Mouse (Mus musculus) CH12.LX (cell line): ENCODE results near the gene Atp2b2. TPM values are rescaled to one million over a fixed set of nuclear protein-coding genes. Genes with fewer than 3 reads are reported as not detected.

Experiments
- DNase-seq: peaks from one replicate; pipeline ENCODE4 v3.0.0-alpha.2; 2013; ENCODE audit errors: extremely low read depth
- H3K27ac ChIP-seq: 2 replicates; pipeline ENCODE4 v1.5.1; 2012; ENCODE audit warnings: low read depth, mild to moderate bottlenecking, control low read depth, moderate library complexity; ENCODE audit not compliant: insufficient read depth
- H3K27me3 ChIP-seq: replicated peaks from 2 replicates; pipeline ENCODE3; 2012; ENCODE audit warnings: inconsistent platforms
- H3K36me3 ChIP-seq, 2 experiments: replicated peaks in 1 of 2; 2 replicates each; pipeline versions ENCODE3 to v1.6.1; 2012; ENCODE audit warnings: inconsistent platforms in 1 of 2, low read length in 1 of 2, mild to moderate bottlenecking in 1 of 2, mixed read lengths in 1 of 2, moderate library complexity in 1 of 2; ENCODE audit not compliant: control insufficient read depth in 1 of 2, insufficient read depth in 1 of 2
- H3K4me1 ChIP-seq, 2 experiments: 2 replicates each; pipeline ENCODE4 v1.6.1; 2012; ENCODE audit warnings: inconsistent platforms in 1 of 2, moderate library complexity in 1 of 2; ENCODE audit not compliant: insufficient read depth in 2 of 2, control insufficient read depth in 1 of 2
- H3K4me2 ChIP-seq: 2 replicates; pipeline ENCODE4 v1.6.1; 2012; ENCODE audit warnings: low read depth, mild to moderate bottlenecking, control low read depth; ENCODE audit not compliant: poor library complexity, insufficient read depth, severe bottlenecking
- H3K4me3 ChIP-seq, 3 experiments: fragments of 150-350 bp in 1 of 3; sonication (generic) in 1 of 3; replicated peaks in 1 of 3; 2 replicates each; pipeline versions ENCODE3 to v1.5.1; 2011 to 2012; ENCODE audit warnings: low read depth in 2 of 3, low read length in 2 of 3, mild to moderate bottlenecking in 2 of 3, moderate library complexity in 2 of 3, control low read depth in 1 of 3, improper control_type of control experiment in 1 of 3, inconsistent platforms in 1 of 3, mixed read lengths in 1 of 3; ENCODE audit not compliant: poor library complexity in 1 of 3
- H3K79me2 ChIP-seq: replicated peaks from 2 replicates; pipeline ENCODE4 v1.6.1; 2012; ENCODE audit warnings: mild to moderate bottlenecking, moderate library complexity; ENCODE audit not compliant: control insufficient read depth, poor library complexity, insufficient read depth, severe bottlenecking; ENCODE audit errors: extremely low read depth
- H3K9ac ChIP-seq: 2 replicates; pipeline ENCODE4 v1.6.1; 2012; ENCODE audit warnings: low read depth, mild to moderate bottlenecking, control low read depth, moderate library complexity; ENCODE audit not compliant: insufficient read depth
- H3K9me3 ChIP-seq: replicated peaks from 2 replicates; pipeline ENCODE3; 2012; ENCODE audit warnings: low read length, inconsistent platforms, mixed read lengths
- BHLHE40 ChIP-seq: IDR thresholded peaks from 2 replicates; pipeline ENCODE4 v1.6.1; 2011; ENCODE audit warnings: mild to moderate bottlenecking, low read depth, low read length, improper control_type of control experiment
- CHD1 ChIP-seq: IDR thresholded peaks from 2 replicates; pipeline ENCODE4 v1.6.1; 2012; ENCODE audit warnings: low read depth, low read length, improper control_type of control experiment, inconsistent platforms
- CTCF ChIP-seq, 2 experiments: IDR thresholded peaks in 1 of 2; conservative IDR thresholded peaks in 1 of 2; 2 replicates each; pipeline ENCODE4 v1.5.1; 2011 to 2012; ENCODE audit warnings: low read depth in 2 of 2, low read length in 2 of 2, improper control_type of control experiment in 1 of 2, inconsistent platforms in 1 of 2, mild to moderate bottlenecking in 1 of 2, moderate library complexity in 1 of 2
- E2F4 ChIP-seq: IDR thresholded peaks from 2 replicates; pipeline ENCODE4 v1.6.1; 2011; ENCODE audit warnings: low read depth, low read length, improper control_type of control experiment; ENCODE audit not compliant: insufficient replicate concordance
- EP300 ChIP-seq: IDR thresholded peaks from 2 replicates; pipeline ENCODE4 v1.6.1; 2011; ENCODE audit warnings: low read length, improper control_type of control experiment
- IRF4 ChIP-seq: IDR thresholded peaks from 2 replicates; pipeline ENCODE4 v1.6.1; 2014; ENCODE audit warnings: low read depth, mild to moderate bottlenecking, inconsistent platforms, low read length, improper control_type of control experiment
- JUN ChIP-seq: IDR thresholded peaks from 2 replicates; pipeline ENCODE4 v1.6.1; 2011; ENCODE audit warnings: low read depth, mild to moderate bottlenecking, low read length, improper control_type of control experiment, moderate library complexity; ENCODE audit not compliant: insufficient read depth
- KAT2A ChIP-seq: IDR thresholded peaks from 2 replicates; pipeline ENCODE4 v1.6.1; 2012; ENCODE audit warnings: low read length, improper control_type of control experiment, inconsistent platforms; ENCODE audit not compliant: insufficient replicate concordance
- MAX ChIP-seq: IDR thresholded peaks from 2 replicates; pipeline ENCODE4 v1.6.1; 2011; ENCODE audit warnings: low read length, improper control_type of control experiment
- MAZ ChIP-seq: IDR thresholded peaks from 2 replicates; pipeline ENCODE4 v1.6.1; 2012; ENCODE audit warnings: low read depth, mild to moderate bottlenecking, inconsistent platforms, low read length, improper control_type of control experiment, moderate library complexity
- MXI1 ChIP-seq: IDR thresholded peaks from 2 replicates; pipeline ENCODE4 v1.6.1; 2011; ENCODE audit warnings: mild to moderate bottlenecking, low read depth, low read length, improper control_type of control experiment
- MYC ChIP-seq: IDR thresholded peaks from 2 replicates; pipeline ENCODE4 v1.6.1; 2011; ENCODE audit warnings: low read depth, mild to moderate bottlenecking, improper control_type of control experiment, low read length
- NRF1 ChIP-seq: IDR thresholded peaks from 2 replicates; pipeline ENCODE4 v1.6.1; 2014; ENCODE audit warnings: low read depth, mild to moderate bottlenecking, inconsistent platforms, low read length, improper control_type of control experiment, moderate library complexity
- PAX5 ChIP-seq: IDR thresholded peaks from 2 replicates; pipeline ENCODE4 v1.6.1; 2012; ENCODE audit warnings: low read length, inconsistent platforms, mixed read lengths
- POLR2AphosphoS2 ChIP-seq: IDR thresholded peaks from 2 replicates; pipeline ENCODE4 v1.6.1; 2011; ENCODE audit warnings: low read depth, low read length, improper control_type of control experiment
- RAD21 ChIP-seq: IDR thresholded peaks from 2 replicates; pipeline ENCODE4 v1.6.1; 2011; ENCODE audit warnings: low read depth, mild to moderate bottlenecking, low read length, improper control_type of control experiment, moderate library complexity
- RCOR1 ChIP-seq: conservative IDR thresholded peaks from 2 replicates; pipeline ENCODE4 v1.6.1; 2012; ENCODE audit warnings: low read depth, mild to moderate bottlenecking, inconsistent platforms, low read length, improper control_type of control experiment
- SIN3A ChIP-seq: IDR thresholded peaks from 2 replicates; pipeline ENCODE4 v1.6.1; 2012; ENCODE audit warnings: low read length, improper control_type of control experiment, inconsistent platforms
- SMC3 ChIP-seq: IDR thresholded peaks from 2 replicates; pipeline ENCODE4 v1.6.1; 2011; ENCODE audit warnings: low read depth, low read length, improper control_type of control experiment
- TCF12 ChIP-seq: IDR thresholded peaks from 2 replicates; pipeline ENCODE4 v1.6.1; 2014; ENCODE audit warnings: low read depth, mild to moderate bottlenecking, inconsistent platforms, low read length, improper control_type of control experiment
- USF1 ChIP-seq: IDR thresholded peaks from 2 replicates; pipeline ENCODE4 v1.6.1; 2014; ENCODE audit warnings: low read depth, mild to moderate bottlenecking, inconsistent platforms, low read length, improper control_type of control experiment
- USF2 ChIP-seq: conservative IDR thresholded peaks from 2 replicates; pipeline ENCODE4 v1.6.1; 2011; ENCODE audit warnings: low read depth, low read length, improper control_type of control experiment
- ZC3H11A ChIP-seq: IDR thresholded peaks from 2 replicates; pipeline ENCODE4 v1.6.1; 2012; ENCODE audit warnings: low read depth, mild to moderate bottlenecking, inconsistent platforms, low read length, improper control_type of control experiment
- ZNF384 ChIP-seq: IDR thresholded peaks from 2 replicates; pipeline ENCODE4 v1.6.1; 2012; ENCODE audit warnings: low read depth, low read length, improper control_type of control experiment, inconsistent platforms
- dilution Hi-C: fragments of 300-500 bp; cut with MboI; formaldehyde crosslinking; loops from 2 replicates; pipeline ENCODE4 v1.14.3; 2020; ENCODE audit warnings: low sequenced_read_pairs; ENCODE audit not compliant: extremely low pct_unique_long_range_greater_than_20kb, extremely low pct_ligation_motif_present
- in situ Hi-C: fragments of 300-500 bp; cut with MboI; formaldehyde crosslinking; loops from 3 replicates; pipeline ENCODE4 v1.14.3; 2019; ENCODE audit warnings: low sequenced_read_pairs, low pct_ligation_motif_present, low pct_unique_long_range_greater_than_20kb, mixed read lengths
- polyA plus RNA-seq: library from polyadenylated mRNA; unstranded; fragments of >175 nt; gene quantifications from 2 replicates; pipeline ENCODE4 v1.2.1, GENCODE M21; 2012; ENCODE audit warnings: low read depth; ENCODE audit not compliant: insufficient read length
- total RNA-seq, 2 experiments: library from RNA; depleted of rRNA; stranded (reverse); fragments of 300-350 nt in 1 of 2; fragments of >200 nt in 1 of 2; gene quantifications; 2 replicates each; pipeline ENCODE4 v1.2.3; 2012 to 2014

Gene Atp2b2
- total and polyA plus RNA-seq, 3 experiments = not detected

DNA sequence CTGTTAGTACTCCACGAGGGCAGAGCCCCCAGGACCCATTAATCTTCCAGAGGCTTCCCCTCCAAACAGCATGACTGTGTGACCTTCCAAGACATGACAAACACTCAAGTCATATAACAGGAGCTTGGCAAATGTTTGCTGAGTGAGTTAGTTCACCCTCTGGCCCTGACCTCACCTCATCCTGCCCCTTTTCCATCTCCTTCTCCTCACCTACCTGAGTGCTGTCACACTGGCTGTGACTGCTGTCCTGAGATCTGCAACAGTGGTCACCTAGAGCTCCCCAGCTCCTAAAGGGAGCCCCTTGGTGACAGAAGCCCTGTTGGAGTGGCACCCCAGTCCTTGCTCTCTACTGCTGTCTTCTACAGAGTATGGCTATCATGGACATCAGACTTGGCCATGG is 31.8 kb upstream of the Atp2b2 start:
- no peak for DNase-seq
- Histone ChIP-seq H3K36me3 (no peaks in the 10 kb centered on the region), H3K4me3 (no peak overlapping the region), H3K4me2 (no peak overlapping the region), H3K27me3 (peaks cover 82% of the 10 kb centered on the region), H3K9me3 (no peaks in the 10 kb centered on the region), H3K4me1 (no peaks in the 10 kb centered on the region), H3K79me2 (no peaks in the 10 kb centered on the region), H3K27ac (no peak overlapping the region), H3K9ac (no peak overlapping the region)
- TF ChIP-seq NRF1 = no peak
- no peak for TF ChIP-seq POLR2AphosphoS2
- no peak for TF ChIP-seq MXI1
- TF ChIP-seq KAT2A = no peak
- TF ChIP-seq EP300 = no peak
- no peak for TF ChIP-seq USF1
- TF ChIP-seq MAX = no peak
- no peak for TF ChIP-seq RCOR1
- no peak for TF ChIP-seq BHLHE40
- dilution Hi-C loops = no loop called here
- in situ Hi-C loops = loop anchor here (5.0 kb wide), 1 partner anchor 312 kb away; no protein-coding TSS in a partner anchor

GRCm38 (mm10) chr6:114071564-114071963 is 29.2 kb upstream of the Atp2b2 start:
- Histone ChIP-seq H3K9me3 (no peaks in the 10 kb centered on the region), H3K4me2 (no peak overlapping the region), H3K4me3 (no peak overlapping the region), H3K9ac (no peak overlapping the region), H3K79me2 (no peaks in the 10 kb centered on the region), H3K4me1 (no peaks in the 10 kb centered on the region), H3K27ac (no peak overlapping the region), H3K36me3 (no peaks in the 10 kb centered on the region), H3K27me3 (peaks cover 75% of the 10 kb centered on the region)
- DNase-seq = peak; percentile 46
- in situ Hi-C loops = loop anchor here (5.0 kb wide), 1 partner anchor 309 kb away; no protein-coding TSS in a partner anchor
- dilution Hi-C loops = no loop called here
- TF ChIP-seq IRF4 (no peak), TCF12 (no peak), CTCF (conservative IDR thresholded peaks at IDR 0.05 in 1 of 2, IDR thresholded peaks at IDR 0.05 in 1 of 2; ENCODE audit: low read depth in 2 of 2, low read length in 2 of 2) (peak; percentile 34 to 83; a peak in 3 of 4 replicates), SIN3A (no peak), PAX5 (no peak), USF2 (no peak), SMC3 (peak; percentile 85), MYC (no peak), ZC3H11A (no peak), RCOR1 (no peak), RAD21 (peak; percentile 74), CHD1 (no peak), BHLHE40 (no peak), ZNF384 (no peak), E2F4 (no peak), MAZ (no peak), JUN (no peak), MAX (no peak)
